Mouse (Mus musculus) liver, embryonic 16.5 days (tissue): Measurements from ENCODE around the gene Ralgapa1. TPM values are rescaled to one million over a fixed set of nuclear protein-coding genes. Genes with fewer than 3 reads are reported as not detected.

Experiments used
- ATAC-seq: fragments of 200-750 bp; cut with Nextera tagmentation; 2 replicates; pipeline ENCODE4 v1.8.0; 2017; ENCODE audit warnings: low read depth, mild to moderate bottlenecking, moderate number of reproducible peaks, moderate library complexity
- H3K27ac ChIP-seq: fragments of 300-500 bp; sonication (generic); 2 replicates; pipeline ENCODE4 v1.5.1; 2014; ENCODE audit warnings: mild to moderate bottlenecking, low read length
- H3K27me3 ChIP-seq: fragments of 300-500 bp; sonication (generic); 2 replicates; pipeline ENCODE4 v1.6.1; 2014; ENCODE audit warnings: low read depth, low read length, mixed read lengths; ENCODE audit not compliant: control insufficient read depth, insufficient read depth
- H3K36me3 ChIP-seq: fragments of 300-500 bp; sonication (generic); 2 replicates; pipeline ENCODE4 v1.6.1; 2014; ENCODE audit warnings: mild to moderate bottlenecking; ENCODE audit not compliant: control insufficient read depth, insufficient read depth
- H3K4me1 ChIP-seq: fragments of 300-500 bp; sonication (generic); 2 replicates; pipeline ENCODE4 v1.6.1; 2014; ENCODE audit warnings: low read depth, low read length, mixed read lengths; ENCODE audit not compliant: control insufficient read depth
- H3K4me2 ChIP-seq: fragments of 300-500 bp; sonication (generic); 2 replicates; pipeline ENCODE4 v1.6.1; 2014; ENCODE audit warnings: low read depth, low read length, mixed read lengths
- H3K4me3 ChIP-seq: fragments of 300-500 bp; sonication (generic); 2 replicates; pipeline ENCODE4 v1.5.1; 2014; ENCODE audit warnings: low read depth, mild to moderate bottlenecking, low read length
- H3K9ac ChIP-seq: fragments of 300-500 bp; sonication (generic); 2 replicates; pipeline ENCODE4 v1.6.1; 2014; ENCODE audit warnings: low read depth, low read length
- H3K9me3 ChIP-seq: fragments of 300-500 bp; sonication (generic); replicated peaks from 2 replicates; pipeline ENCODE4 v1.6.1; 2016; ENCODE audit warnings: low read length; ENCODE audit not compliant: control insufficient read depth
- WGBS: fragments of 180-500 bp; shearing (Covaris S2); extraction: QIAGEN DNeasy Blood & Tissue Kit; methylation state at CpG from one replicate; pipeline ENCODE4 v1.1.7; 2014; ENCODE audit not compliant: insufficient replicate concordance; 5-methylcytosine and 5-hydroxymethylcytosine counted together
- polyA plus RNA-seq: library from polyadenylated mRNA; unstranded; fragments of >200 nt; fragmentation: Nextera tagmentation; extraction: Ambion mirVana; gene quantifications from 2 replicates; pipeline ENCODE4 v1.2.1, GENCODE M21; 2015

Ralgapa1 gene
- polyA plus RNA-seq, 1 experiment from 2014 or later, result 3.2 TPM

GRCm38 (mm10) chr12:55837495-55837894, 16.5 kb upstream of the Ralgapa1 start:
- no peak overlapping the region for H3K9ac ChIP-seq
- WGBS, result 75% methylated on average over 3 of the region's 3 CpGs

GRCm38 (mm10) chr12:55836199-55836951, 15.4 kb upstream of the Ralgapa1 start, which contains the start of gene Brms1l:
Brms1l (plus strand) TSS chr12:55836324.
- peak; percentile 99 for ATAC-seq
- no peaks in the 10 kb centered on the region for H3K36me3 ChIP-seq
- H3K9ac ChIP-seq, result peak within 1 kb of the TSS; percentile 78
- H3K4me3 ChIP-seq, result peak within 1 kb of the TSS; percentile 89
- H3K9me3 ChIP-seq, result no peaks in the 10 kb centered on the region
- WGBS, result under 1% methylated on average over 72 of the region's 77 CpGs
- peak within 1 kb of the TSS; percentile 89 for H3K27ac ChIP-seq
- no peaks in the 10 kb centered on the region for H3K27me3 ChIP-seq
- H3K4me2 ChIP-seq, result peak within 1 kb of the TSS; percentile 90
- peaks cover 5% of the 10 kb centered on the region for H3K4me1 ChIP-seq

More at GRCm38 (mm10) chr12:55837495-55837894, 16.5 kb upstream of the Ralgapa1 start:
- Histone ChIP-seq H3K9me3 (no peaks in the 10 kb centered on the region), H3K27ac (no peak overlapping the region), H3K4me2 (peak overlapping the region; percentile 90), H3K27me3 (no peaks in the 10 kb centered on the region), H3K36me3 (no peaks in the 10 kb centered on the region), H3K4me3 (peak overlapping the region; percentile 89; the same call in 1 of the 2 replicates), H3K4me1 (peaks cover 5% of the 10 kb centered on the region)
- no peak for ATAC-seq

- WGBS, result under 1% methylated on average over 6 of the region's 6 CpGs
These were observed 14.9 kb upstream of the Ralgapa1 start for GRCm38 (mm10) chr12:55835857-55836198.

GRCm38 (mm10) chr12:55834891-55835290, 13.9 kb upstream of the Ralgapa1 start:
- Histone ChIP-seq H3K4me2 (no peak overlapping the region), H3K9ac (no peak overlapping the region), H3K9me3 (no peaks in the 10 kb centered on the region), H3K27me3 (no peaks in the 10 kb centered on the region), H3K27ac (no peak overlapping the region), H3K36me3 (no peaks in the 10 kb centered on the region), H3K4me3 (no peak overlapping the region), H3K4me1 (peaks cover 5% of the 10 kb centered on the region)
- ATAC-seq, result no peak
- 79% methylated on average over 8 of the region's 8 CpGs for WGBS

More at GRCm38 (mm10) chr12:55835857-55836198, 14.9 kb upstream of the Ralgapa1 start:
- Histone ChIP-seq H3K9ac (peak overlapping the region; percentile 59; the same call in 1 of the 2 replicates), H3K4me3 (peak overlapping the region; percentile 89), H3K4me2 (peak overlapping the region; percentile 90), H3K36me3 (no peaks in the 10 kb centered on the region), H3K27ac (peak overlapping the region; percentile 79), H3K27me3 (no peaks in the 10 kb centered on the region), H3K9me3 (no peaks in the 10 kb centered on the region), H3K4me1 (peaks cover 5% of the 10 kb centered on the region)
- ATAC-seq, result no peak

GRCm38 (mm10) chr12:55833906-55834625, 13.1 kb upstream of the Ralgapa1 start:
- no peak for ATAC-seq
- no peak overlapping the region for H3K27ac ChIP-seq
- H3K9me3 ChIP-seq, result no peaks in the 10 kb centered on the region
- H3K4me3 ChIP-seq, result no peak overlapping the region
- no peaks in the 10 kb centered on the region for H3K36me3 ChIP-seq
- no peak overlapping the region for H3K9ac ChIP-seq
- WGBS, result 56% methylated on average over 9 of the region's 9 CpGs
- no peak overlapping the region for H3K4me2 ChIP-seq
- no peaks in the 10 kb centered on the region for H3K27me3 ChIP-seq
- H3K4me1 ChIP-seq, result peaks cover 5% of the 10 kb centered on the region

GRCm38 (mm10) chr12:55832961-55833360, 12.0 kb upstream of the Ralgapa1 start:
- H3K4me3 ChIP-seq, result no peak overlapping the region
- H3K27ac ChIP-seq, result no peak overlapping the region
- H3K27me3 ChIP-seq, result no peaks in the 10 kb centered on the region
- no peaks in the 10 kb centered on the region for H3K9me3 ChIP-seq
- no peak overlapping the region for H3K4me2 ChIP-seq
- no peak overlapping the region for H3K9ac ChIP-seq
- peaks cover 5% of the 10 kb centered on the region for H3K4me1 ChIP-seq
- ATAC-seq, result no peak
- no peaks in the 10 kb centered on the region for H3K36me3 ChIP-seq

GRCm38 (mm10) chr12:55831101-55831500, 10.1 kb upstream of the Ralgapa1 start:
- Histone ChIP-seq H3K4me1 (no peaks in the 10 kb centered on the region; the same call in 1 of the 2 replicates), H3K4me2 (no peak overlapping the region), H3K4me3 (no peak overlapping the region), H3K27me3 (no peaks in the 10 kb centered on the region), H3K9me3 (no peaks in the 10 kb centered on the region), H3K36me3 (no peaks in the 10 kb centered on the region), H3K27ac (no peak overlapping the region), H3K9ac (no peak overlapping the region)
- 14% methylated on average over 2 of the region's 2 CpGs for WGBS
- no peak for ATAC-seq

- Histone ChIP-seq H3K9ac (no peak overlapping the region), H3K27ac (no peak overlapping the region), H3K36me3 (no peaks in the 10 kb centered on the region), H3K4me2 (no peak overlapping the region), H3K4me1 (peaks cover 3% of the 10 kb centered on the region; the same call in 1 of the 2 replicates), H3K27me3 (no peaks in the 10 kb centered on the region), H3K9me3 (peaks cover 3% of the 10 kb centered on the region; the same call in 1 of the 2 replicates), H3K4me3 (no peak overlapping the region)
- no peak for ATAC-seq
- WGBS, result 69% methylated on average over 2 of the region's 2 CpGs
These were observed 4.6 kb upstream of the Ralgapa1 start for GRCm38 (mm10) chr12:55825537-55825936.

- no peak overlapping the region for H3K9ac ChIP-seq
- H3K4me3 ChIP-seq, result no peak overlapping the region
- ATAC-seq, result no peak
- peaks cover 6% of the 10 kb centered on the region for H3K4me1 ChIP-seq
- 65% methylated on average over 6 of the region's 6 CpGs for WGBS
- no peak overlapping the region for H3K4me2 ChIP-seq
- no peaks in the 10 kb centered on the region for H3K27me3 ChIP-seq
- H3K36me3 ChIP-seq, result no peaks in the 10 kb centered on the region
- H3K27ac ChIP-seq, result no peak overlapping the region
- H3K9me3 ChIP-seq, result peaks cover 3% of the 10 kb centered on the region; the same call in 1 of the 2 replicates
These were observed 3.1 kb upstream of the Ralgapa1 start for GRCm38 (mm10) chr12:55824027-55824426.
